Mouse (Mus musculus) MEL (cell line): ENCODE data around the gene Lhfp. TPM values are rescaled to one million over a fixed set of nuclear protein-coding genes. Genes with fewer than 3 reads are reported as not detected.

ENCODE experiments used
- DNase-seq: peaks from one replicate; pipeline ENCODE4 v3.0.0; 2011; ENCODE audit warnings: low read depth, low spot score
- H3K27ac ChIP-seq: 2 replicates; pipeline ENCODE4 v1.5.1; 2012; ENCODE audit warnings: low read depth, mild to moderate bottlenecking, control low read depth, low read length, moderate library complexity; ENCODE audit not compliant: control insufficient read depth
- H3K27me3 ChIP-seq, 2 experiments: fragments of 150-350 bp in 1 of 2; sonication (generic) in 1 of 2; 2 replicates each; pipeline ENCODE4 v1.6.1; 2012; ENCODE audit warnings: low read length in 2 of 2, mild to moderate bottlenecking in 2 of 2, improper control_type of control experiment in 1 of 2, moderate library complexity in 1 of 2; ENCODE audit not compliant: insufficient read depth in 2 of 2, control insufficient read depth in 1 of 2
- H3K36me3 ChIP-seq, 2 experiments: 2 replicates each; pipeline ENCODE4 v1.6.1; 2012 to 2014; ENCODE audit warnings: low read length in 2 of 2, improper control_type of control experiment in 1 of 2, inconsistent platforms in 1 of 2, mild to moderate bottlenecking in 1 of 2; ENCODE audit not compliant: insufficient read depth in 2 of 2, control insufficient read depth in 1 of 2
- H3K4me1 ChIP-seq, 2 experiments: fragments of 150-350 bp in 1 of 2; sonication (generic) in 1 of 2; 2 replicates each; pipeline ENCODE4 v1.6.1; 2012; ENCODE audit warnings: low read length in 2 of 2, improper control_type of control experiment in 1 of 2, mild to moderate bottlenecking in 1 of 2; ENCODE audit not compliant: insufficient read depth in 2 of 2, control insufficient read depth in 1 of 2
- H3K4me3 ChIP-seq, 2 experiments: fragments of 150-350 bp in 1 of 2; sonication (generic) in 1 of 2; 2 replicates each; pipeline ENCODE4 v1.5.1; 2012; ENCODE audit warnings: low read depth in 2 of 2, low read length in 2 of 2, mild to moderate bottlenecking in 2 of 2, moderate library complexity in 2 of 2, control low read depth in 1 of 2, improper control_type of control experiment in 1 of 2; ENCODE audit not compliant: control insufficient read depth in 1 of 2, insufficient read depth in 1 of 2
- H3K79me2 ChIP-seq: 2 replicates; pipeline ENCODE4 v1.6.1; 2012; ENCODE audit warnings: mild to moderate bottlenecking, low read length, moderate library complexity; ENCODE audit not compliant: control insufficient read depth, poor library complexity, insufficient read depth
- H3K9ac ChIP-seq: 2 replicates; pipeline ENCODE4 v1.6.1; 2012; ENCODE audit warnings: low read depth, mild to moderate bottlenecking, control low read depth, low read length, moderate library complexity; ENCODE audit not compliant: control insufficient read depth, poor library complexity, severe bottlenecking
- H3K9me3 ChIP-seq: fragments of 150-350 bp; sonication (generic); replicated peaks from 2 replicates; pipeline ENCODE4 v1.6.1; 2012; ENCODE audit warnings: mild to moderate bottlenecking, low read length, improper control_type of control experiment, moderate library complexity; ENCODE audit not compliant: insufficient read depth
- BHLHE40 ChIP-seq: IDR thresholded peaks from 2 replicates; pipeline ENCODE4 v1.6.1; 2012; ENCODE audit warnings: low read depth, mild to moderate bottlenecking, inconsistent platforms, low read length, improper control_type of control experiment, borderline replicate concordance
- CTCF ChIP-seq, 3 experiments: IDR thresholded peaks in 2 of 3; conservative IDR thresholded peaks in 1 of 3; 2 replicates each; pipeline ENCODE4 v1.5.1; 2011 to 2012; ENCODE audit warnings: low read length in 3 of 3, low read depth in 2 of 3, mild to moderate bottlenecking in 2 of 3, improper control_type of control experiment in 1 of 3, inconsistent platforms in 1 of 3, mixed read lengths in 1 of 3, moderate library complexity in 1 of 3; ENCODE audit not compliant: control insufficient read depth in 1 of 3, insufficient read depth in 1 of 3, poor library complexity in 1 of 3, severe bottlenecking in 1 of 3
- E2F4 ChIP-seq: IDR thresholded peaks from 2 replicates; pipeline ENCODE4 v1.6.1; 2011; ENCODE audit warnings: low read depth, low read length, improper control_type of control experiment, borderline replicate concordance
- ELF1 ChIP-seq: IDR thresholded peaks from 2 replicates; pipeline ENCODE4 v1.6.1; 2014; ENCODE audit warnings: low read depth, mild to moderate bottlenecking, inconsistent platforms, low read length, improper control_type of control experiment, moderate library complexity
- EP300 ChIP-seq, 2 experiments: IDR thresholded peaks; 2 replicates each; pipeline ENCODE4 v1.6.1; 2011; ENCODE audit warnings: improper control_type of control experiment in 2 of 2, low read length in 2 of 2, low read depth in 1 of 2, mild to moderate bottlenecking in 1 of 2
- ETS1 ChIP-seq: IDR thresholded peaks from 2 replicates; pipeline ENCODE4 v1.6.1; 2012; ENCODE audit warnings: low read depth, mild to moderate bottlenecking, inconsistent platforms, low read length, improper control_type of control experiment, moderate library complexity
- GATA1 ChIP-seq: IDR thresholded peaks from 2 replicates; pipeline ENCODE4 v1.6.1; 2011; ENCODE audit warnings: low read depth, low read length, improper control_type of control experiment
- MAX ChIP-seq: IDR thresholded peaks from 2 replicates; pipeline ENCODE4 v1.6.1; 2011; ENCODE audit warnings: low read length, improper control_type of control experiment
- MXI1 ChIP-seq: IDR thresholded peaks from 2 replicates; pipeline ENCODE4 v1.6.1; 2011; ENCODE audit warnings: mild to moderate bottlenecking, low read depth, low read length, improper control_type of control experiment
- MYB ChIP-seq: IDR thresholded peaks from 2 replicates; pipeline ENCODE4 v1.6.1; 2011; ENCODE audit warnings: mild to moderate bottlenecking, low read depth, low read length, improper control_type of control experiment
- MYC ChIP-seq: IDR thresholded peaks from 2 replicates; pipeline ENCODE4 v1.6.1; 2011; ENCODE audit warnings: low read depth, mild to moderate bottlenecking, low read length, improper control_type of control experiment, moderate library complexity
- NELFE ChIP-seq: IDR thresholded peaks from 2 replicates; pipeline ENCODE4 v1.6.1; 2011; ENCODE audit warnings: low read depth, low read length, improper control_type of control experiment
- POLR2AphosphoS5 ChIP-seq: IDR thresholded peaks from 2 replicates; pipeline ENCODE4 v1.6.1; 2012; ENCODE audit warnings: low read depth, borderline replicate concordance, mild to moderate bottlenecking, inconsistent platforms, low read length, moderate library complexity, mixed read lengths
- TAL1 ChIP-seq: IDR thresholded peaks from 2 replicates; pipeline ENCODE4 v1.6.1; 2012; ENCODE audit warnings: mild to moderate bottlenecking, inconsistent platforms, low read length, moderate library complexity, mixed read lengths
- UBTF ChIP-seq: IDR thresholded peaks from 2 replicates; pipeline ENCODE4 v1.6.1; 2012; ENCODE audit warnings: low read depth, mild to moderate bottlenecking, inconsistent platforms, low read length, improper control_type of control experiment, moderate library complexity, borderline replicate concordance; ENCODE audit not compliant: insufficient read depth
- USF1 ChIP-seq: IDR thresholded peaks from 2 replicates; pipeline ENCODE4 v1.6.1; 2014; ENCODE audit warnings: low read depth, mild to moderate bottlenecking, inconsistent platforms, low read length, improper control_type of control experiment, moderate library complexity
- ZMIZ1 ChIP-seq: IDR thresholded peaks from 2 replicates; pipeline ENCODE4 v1.6.1; 2012; ENCODE audit warnings: low read depth, mild to moderate bottlenecking, inconsistent platforms, low read length, improper control_type of control experiment, moderate library complexity
- polyA plus RNA-seq, 2 experiments: library from polyadenylated mRNA; stranded (reverse) in 1 of 2; unstranded in 1 of 2; fragments of >175 nt in 1 of 2; fragments of >200 nt in 1 of 2; gene quantifications; 2 replicates each; pipeline versions ENCODE4 v1.2.1 to v1.2.4; 2012; ENCODE audit warnings: low replicate concordance in 2 of 2, low read depth in 1 of 2; ENCODE audit not compliant: insufficient read length in 2 of 2, insufficient read depth in 1 of 2, missing spikeins in 1 of 2
- total RNA-seq: library from RNA; depleted of rRNA; stranded (reverse); fragments of 300-350 nt; gene quantifications from 2 replicates; pipeline ENCODE4 v1.2.3, GENCODE M21; 2012

Lhfp gene
- total and polyA plus RNA-seq, 3 experiments, result not detected

DNA sequence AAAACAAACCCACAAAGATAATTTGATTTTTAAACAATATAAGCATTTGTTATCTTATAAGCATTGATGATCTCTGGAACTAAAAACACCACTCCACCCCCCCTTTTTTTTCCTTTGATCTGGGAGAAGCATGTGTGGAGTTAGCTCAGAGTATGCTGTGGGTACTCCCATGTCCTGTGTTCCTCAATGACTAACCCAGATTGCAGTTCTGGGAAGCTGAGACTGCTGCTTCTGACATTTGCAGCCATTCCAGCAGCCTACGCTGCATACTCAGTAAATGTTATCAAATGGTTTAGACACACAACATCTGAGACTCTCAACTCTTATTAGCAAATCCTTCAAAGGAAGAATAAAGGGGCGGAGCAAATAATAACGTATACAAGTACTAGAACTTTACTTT is 128.2 kb downstream of the Lhfp start:
- no peaks in the 10 kb centered on the region for H3K9me3 ChIP-seq
- TF ChIP-seq BHLHE40, result no peak
- no peak for TF ChIP-seq ETS1
- TF ChIP-seq TAL1, result no peak
- no peak for TF ChIP-seq POLR2AphosphoS5
- TF ChIP-seq E2F4, result no peak
- no peak for TF ChIP-seq EP300 (IDR thresholded peaks at IDR 0.05; ENCODE audit: low read depth in 1 of 2, low read length in 2 of 2)
- TF ChIP-seq MYC, result no peak
- TF ChIP-seq ELF1, result no peak
- no peak for TF ChIP-seq UBTF
- H3K4me1 ChIP-seq, result no peaks in the 10 kb centered on the region
- H3K9ac ChIP-seq, result no peak overlapping the region
- H3K27ac ChIP-seq, result no peak overlapping the region
- H3K79me2 ChIP-seq, result no peaks in the 10 kb centered on the region
- no peaks in the 10 kb centered on the region for H3K27me3 ChIP-seq
- DNase-seq, result no peak
- H3K4me3 ChIP-seq, result no peak overlapping the region
- no peaks in the 10 kb centered on the region for H3K36me3 ChIP-seq

DNA sequence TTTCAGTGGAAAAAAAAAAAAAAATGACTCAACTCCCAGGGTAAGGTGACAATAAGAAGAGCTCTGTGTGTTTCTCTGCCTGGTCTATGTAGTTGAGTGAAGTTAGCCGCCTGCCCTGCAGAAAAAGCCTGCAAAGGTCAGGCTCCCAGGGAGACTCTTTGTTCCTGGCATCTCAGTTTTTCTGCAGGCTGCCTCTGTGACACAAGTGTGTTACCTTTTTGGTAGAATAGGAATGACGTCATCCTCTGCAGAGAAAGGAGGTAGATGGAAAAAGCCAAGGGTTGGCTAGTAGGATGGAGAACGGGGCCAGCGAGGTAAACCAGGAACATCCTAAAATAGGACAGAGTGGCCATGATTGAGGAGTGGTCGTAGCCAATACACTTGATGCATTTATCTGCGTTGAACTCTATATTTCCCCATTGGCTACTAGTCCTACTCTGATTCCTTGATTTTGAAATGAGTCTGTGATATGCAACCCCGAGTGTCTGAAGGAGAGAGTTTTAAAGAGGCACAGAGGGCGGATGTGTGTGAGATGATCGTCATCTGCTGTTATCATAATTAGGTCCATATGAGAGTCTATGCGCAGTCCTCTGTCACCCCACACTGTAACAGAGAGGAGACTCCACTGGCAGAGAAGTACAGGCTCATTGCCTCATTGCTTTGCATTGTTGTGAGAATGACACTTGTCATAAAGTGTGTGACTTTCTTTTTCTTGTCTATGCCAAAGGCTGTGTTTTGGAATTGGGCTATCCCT is 132.2 kb downstream of the Lhfp start:
- DNase-seq, result no peak
- Histone ChIP-seq H3K9ac (no peak overlapping the region), H3K79me2 (no peaks in the 10 kb centered on the region), H3K9me3 (no peaks in the 10 kb centered on the region), H3K4me3 (no peak overlapping the region), H3K27me3 (no peaks in the 10 kb centered on the region), H3K4me1 (no peaks in the 10 kb centered on the region), H3K27ac (no peak overlapping the region), H3K36me3 (no peaks in the 10 kb centered on the region)
- TF ChIP-seq USF1 (no peak), BHLHE40 (no peak), E2F4 (no peak), GATA1 (no peak), CTCF (IDR thresholded peaks at IDR 0.05 in 2 of 3, conservative IDR thresholded peaks at IDR 0.05 in 1 of 3; ENCODE audit: control insufficient read depth in 1 of 3, insufficient read depth in 1 of 3, low read depth in 2 of 3, low read length in 3 of 3, poor library complexity in 1 of 3, severe bottlenecking in 1 of 3) (no peak), MXI1 (no peak), TAL1 (no peak)

DNA sequence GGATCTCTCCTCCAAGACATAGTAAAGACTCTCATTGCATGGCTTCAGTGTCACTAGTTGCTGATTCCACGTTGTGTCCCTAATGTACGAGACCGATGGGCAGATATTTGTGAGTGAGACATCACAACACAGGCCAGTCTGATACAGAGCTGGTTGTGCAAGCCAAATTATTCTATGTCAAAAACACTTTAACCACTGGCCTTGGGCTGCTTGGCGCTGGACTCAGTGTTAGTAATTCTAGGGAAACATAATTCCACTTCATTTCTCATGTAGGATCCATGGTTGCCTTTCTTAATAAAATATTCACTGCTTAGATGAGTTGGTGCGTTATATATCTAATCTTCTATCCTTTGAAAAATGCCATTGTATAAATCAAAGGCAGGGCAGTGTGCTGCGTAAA is 138.6 kb downstream of the Lhfp start:
- Histone ChIP-seq H3K4me3 (no peak overlapping the region), H3K9me3 (no peaks in the 10 kb centered on the region), H3K36me3 (no peaks in the 10 kb centered on the region), H3K79me2 (no peaks in the 10 kb centered on the region), H3K27ac (no peak overlapping the region), H3K27me3 (no peaks in the 10 kb centered on the region), H3K9ac (no peak overlapping the region), H3K4me1 (no peaks in the 10 kb centered on the region)
- no peak for DNase-seq
- TF ChIP-seq ZMIZ1 (no peak), USF1 (no peak), NELFE (no peak), MYB (no peak), MAX (no peak)
